Mouse (Mus musculus) forebrain, postnatal 0 days (tissue): ENCODE data around the gene Ugt1a9. TPM values are rescaled to one million over a fixed set of nuclear protein-coding genes. Genes with fewer than 3 reads are reported as not detected.
"Not testable (repeated sequence)": the region's sequence is repeated elsewhere in the genome, so short reads cannot be mapped to it uniquely, and the experiment has no call there.

Experiments
- ATAC-seq: fragments of 200-750 bp; cut with Nextera tagmentation; 2 replicates; pipeline ENCODE4 v1.8.0; 2017; ENCODE audit warnings: mild to moderate bottlenecking, moderate library complexity
- DNase-seq: peaks from one replicate; pipeline ENCODE4 v3.0.0-alpha.2; 2015
- H3K27ac ChIP-seq: fragments of 300-500 bp; sonication (generic); 2 replicates; pipeline ENCODE4 v1.5.1; 2014; ENCODE audit warnings: low read depth, mild to moderate bottlenecking, antibody characterized with exemption, low read length, moderate library complexity, mixed read lengths
- H3K27me3 ChIP-seq: fragments of 300-500 bp; sonication (generic); 2 replicates; pipeline ENCODE4 v1.6.1; 2014; ENCODE audit warnings: mild to moderate bottlenecking, low read length, mixed read lengths; ENCODE audit not compliant: insufficient read depth
- H3K36me3 ChIP-seq: fragments of 300-500 bp; sonication (generic); 2 replicates; pipeline ENCODE4 v1.6.1; 2014; ENCODE audit warnings: mild to moderate bottlenecking, moderate library complexity; ENCODE audit not compliant: insufficient read depth
- H3K4me1 ChIP-seq: fragments of 300-500 bp; sonication (generic); 2 replicates; pipeline ENCODE4 v1.6.1; 2014; ENCODE audit warnings: antibody characterized with exemption; ENCODE audit not compliant: insufficient read depth
- H3K4me2 ChIP-seq: fragments of 300-500 bp; sonication (generic); 2 replicates; pipeline ENCODE4 v1.6.1; 2014; ENCODE audit warnings: low read depth, mild to moderate bottlenecking, moderate library complexity
- H3K4me3 ChIP-seq: fragments of 300-500 bp; sonication (generic); 2 replicates; pipeline ENCODE4 v1.5.1; 2014; ENCODE audit warnings: low read depth, low read length, mixed read lengths
- H3K9ac ChIP-seq: fragments of 300-500 bp; sonication (generic); 2 replicates; pipeline ENCODE4 v1.6.1; 2014; ENCODE audit warnings: mild to moderate bottlenecking
- H3K9me3 ChIP-seq: fragments of 300-500 bp; sonication (generic); 2 replicates; pipeline ENCODE4 v1.6.1; 2016; ENCODE audit warnings: low read length
- CTCF ChIP-seq: sonication (generic); IDR thresholded peaks from 2 replicates; pipeline ENCODE4 v1.5.1; 2016; ENCODE audit warnings: antibody characterized with exemption, control low read depth, low read depth
- WGBS: fragments of 180-500 bp; shearing (Covaris S2); extraction: QIAGEN DNeasy Blood & Tissue Kit; methylation state at CpG from one replicate; pipeline ENCODE4 v1.1.7; 2014; 5-methylcytosine and 5-hydroxymethylcytosine counted together
- polyA plus RNA-seq: library from polyadenylated mRNA; unstranded; fragments of >200 nt; fragmentation: Nextera tagmentation; extraction: Ambion mirVana; gene quantifications from 2 replicates; pipeline ENCODE4 v1.2.1, GENCODE M21; 2015
- total RNA-seq: library from RNA; depleted of rRNA; stranded (reverse); fragments of >200 nt; gene quantifications from 2 replicates; pipeline ENCODE4 v1.2.3, GENCODE M21; 2014

Gene Ugt1a9
- total and polyA plus RNA-seq, 2 experiments from 2014 or later = not detected

- H3K27ac ChIP-seq = no peak overlapping the region
- 46% methylated on average over 1 of the region's 1 CpGs for WGBS
- ATAC-seq (no peak), DNase-seq (no peak)
- H3K36me3 ChIP-seq = no peaks in the 10 kb centered on the region
- no peaks in the 10 kb centered on the region for H3K27me3 ChIP-seq
- H3K9me3 ChIP-seq = peaks cover 37% of the 10 kb centered on the region
- H3K4me1 ChIP-seq = no peaks in the 10 kb centered on the region
- no peak overlapping the region for H3K4me3 ChIP-seq
- no peak overlapping the region for H3K9ac ChIP-seq
- no peak for TF ChIP-seq CTCF
- H3K4me2 ChIP-seq = no peak overlapping the region
Measured at GRCm38 (mm10) chr1:88223591-88223990, 153.0 kb downstream of the Ugt1a9 start.

DNA sequence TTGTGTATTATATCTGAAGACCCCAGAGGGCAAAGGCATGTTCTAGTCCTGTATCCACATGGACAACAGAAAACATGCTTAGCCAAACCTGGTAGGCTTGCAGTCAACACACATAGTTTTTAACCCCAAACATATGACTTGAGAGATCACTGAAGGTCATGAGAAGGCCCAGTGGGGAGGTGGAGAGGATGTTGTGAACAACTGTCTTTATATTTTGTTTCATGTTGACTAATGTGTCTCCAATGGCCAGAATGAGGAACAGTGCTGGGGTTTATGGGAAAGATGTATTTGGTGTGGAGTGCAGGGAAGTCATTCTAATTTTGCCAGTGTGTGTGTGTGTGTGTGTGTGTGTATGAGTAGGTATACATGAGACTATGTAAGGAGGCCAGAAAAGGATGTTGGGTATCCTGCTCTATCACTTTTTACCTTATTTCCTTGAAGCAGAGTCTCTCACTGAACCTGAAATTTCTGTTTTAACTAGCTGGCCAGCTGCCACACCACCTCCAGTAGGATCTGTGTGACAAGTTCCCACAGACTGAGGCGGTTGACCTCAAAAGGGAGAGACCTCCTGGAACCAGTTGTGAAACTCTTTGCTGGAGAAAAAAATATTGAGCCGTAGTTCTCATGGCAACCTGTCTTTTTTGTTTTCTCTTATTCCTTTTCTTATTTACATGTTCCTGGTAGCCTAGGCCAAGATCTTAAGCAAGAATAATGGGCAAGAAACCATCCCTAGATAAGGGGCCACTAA lies 153.6 kb downstream of the Ugt1a9 start:
- Histone ChIP-seq H3K4me1 (no peaks in the 10 kb centered on the region), H3K4me3 (no peak overlapping the region), H3K27me3 (no peaks in the 10 kb centered on the region), H3K9me3 (peaks cover 43% of the 10 kb centered on the region), H3K27ac (no peak overlapping the region), H3K9ac (no peak overlapping the region), H3K36me3 (no peaks in the 10 kb centered on the region), H3K4me2 (no peak overlapping the region)
- DNase-seq = no peak
- ATAC-seq = no peak
- 69% methylated on average over 2 of the region's 2 CpGs for WGBS
- no peak for TF ChIP-seq CTCF

DNA sequence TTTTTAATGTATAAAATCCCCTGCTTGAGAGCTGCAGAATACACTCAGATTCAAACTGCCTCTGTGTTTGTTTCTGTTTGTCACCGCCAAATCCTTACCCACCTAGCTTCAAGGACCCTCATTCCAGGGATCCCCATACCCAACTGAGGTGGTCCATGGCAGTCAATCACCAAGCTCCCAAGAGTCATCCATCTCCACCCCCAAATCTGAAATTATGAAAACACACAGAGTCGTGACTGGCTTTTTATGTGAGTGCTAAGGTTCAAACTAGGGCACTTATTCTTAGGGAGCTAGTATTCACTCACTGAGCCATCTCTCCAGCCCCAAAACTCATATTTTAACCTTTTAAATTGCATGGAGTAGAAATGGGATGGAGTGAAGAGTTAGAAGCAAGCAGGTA lies 154.7 kb downstream of the Ugt1a9 start:
- not testable (repeated sequence) for H3K4me2 ChIP-seq, H3K27me3 ChIP-seq, H3K36me3 ChIP-seq, H3K27ac ChIP-seq, H3K9ac ChIP-seq, H3K4me1 ChIP-seq, H3K4me3 ChIP-seq, DNase-seq, ATAC-seq
- 45% methylated on average over 2 of the region's 2 CpGs for WGBS
- H3K9me3 ChIP-seq = peaks cover 54% of the 10 kb centered on the region

DNA sequence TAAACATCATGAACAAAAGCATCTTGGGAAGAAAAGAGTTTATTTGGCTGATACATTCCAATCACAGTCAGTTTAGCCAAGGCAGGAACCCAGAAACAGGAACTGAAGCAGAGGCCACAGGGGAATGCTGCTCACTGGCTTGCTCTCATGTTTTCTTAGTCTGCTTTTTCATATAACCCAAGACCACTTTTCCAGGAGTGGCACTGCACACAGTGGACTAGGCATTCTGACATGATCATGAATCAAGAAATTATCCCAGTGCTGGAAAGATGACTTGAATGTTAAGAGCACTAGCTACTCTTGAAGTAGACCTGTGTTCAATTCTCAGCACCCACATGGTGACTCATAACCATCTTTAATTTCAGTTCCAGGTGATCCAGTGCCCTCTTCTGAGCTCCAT lies 155.1 kb downstream of the Ugt1a9 start:
- H3K4me2 ChIP-seq = no peak overlapping the region
- H3K9ac ChIP-seq = no peak overlapping the region
- ATAC-seq (no peak), DNase-seq (no peak)
- H3K4me3 ChIP-seq = no peak overlapping the region
- H3K4me1 ChIP-seq = no peaks in the 10 kb centered on the region
- no peaks in the 10 kb centered on the region for H3K36me3 ChIP-seq
- no peak overlapping the region for H3K27ac ChIP-seq
- H3K9me3 ChIP-seq = peaks cover 59% of the 10 kb centered on the region
- H3K27me3 ChIP-seq = no peaks in the 10 kb centered on the region
- TF ChIP-seq CTCF = no peak

GRCm38 (mm10) chr1:88226670-88227379 lies 156.2 kb downstream of the Ugt1a9 start, which contains the start of gene Mroh2a:
Mroh2a (plus strand) TSS chr1:88226986.
- ATAC-seq (no peak), DNase-seq (no peak)
- Histone ChIP-seq H3K36me3 (no peaks in the 10 kb centered on the region), H3K27ac (no peak within 1 kb of the TSS), H3K27me3 (no peaks in the 10 kb centered on the region), H3K9ac (no peak within 1 kb of the TSS), H3K4me1 (no peaks in the 10 kb centered on the region), H3K4me2 (no peak within 1 kb of the TSS), H3K9me3 (peaks cover 69% of the 10 kb centered on the region), H3K4me3 (no peak within 1 kb of the TSS)
- 54% methylated on average over 5 of the region's 5 CpGs for WGBS
- TF ChIP-seq CTCF = no peak

- Histone ChIP-seq H3K9ac (no peak overlapping the region), H3K4me2 (no peak overlapping the region), H3K9me3 (peaks cover 72% of the 10 kb centered on the region), H3K27me3 (no peaks in the 10 kb centered on the region), H3K27ac (no peak overlapping the region), H3K4me3 (no peak overlapping the region), H3K4me1 (no peaks in the 10 kb centered on the region), H3K36me3 (no peaks in the 10 kb centered on the region)
- 60% methylated on average over 2 of the region's 2 CpGs for WGBS
- TF ChIP-seq CTCF = no peak
- no peak for DNase-seq
- ATAC-seq = no peak
Measured at GRCm38 (mm10) chr1:88227482-88227881, 156.9 kb downstream of the Ugt1a9 start.

GRCm38 (mm10) chr1:88228121-88228520 lies 157.5 kb downstream of the Ugt1a9 start:
- ATAC-seq = no peak
- no peak overlapping the region for H3K9ac ChIP-seq
- WGBS = 72% methylated on average over 7 of the region's 7 CpGs
- H3K4me2 ChIP-seq = no peak overlapping the region
- peaks cover 79% of the 10 kb centered on the region for H3K9me3 ChIP-seq
- no peaks in the 10 kb centered on the region for H3K4me1 ChIP-seq
- H3K27ac ChIP-seq = no peak overlapping the region
- no peak for TF ChIP-seq CTCF
- no peak overlapping the region for H3K4me3 ChIP-seq
- no peaks in the 10 kb centered on the region for H3K27me3 ChIP-seq
- no peak for DNase-seq
- H3K36me3 ChIP-seq = no peaks in the 10 kb centered on the region
